Mouse (Mus musculus) layer of hippocampus, adult 18-20 months (tissue): ENCODE results near the gene Rab5a. TPM values are rescaled to one million over a fixed set of nuclear protein-coding genes. Genes with fewer than 3 reads are reported as not detected.
A peak's percentile ranks its signal among the peaks of the same experiment; 100 is the strongest.
"Not testable (repeated sequence)": the region's sequence is repeated elsewhere in the genome, so short reads cannot be mapped to it uniquely, and the experiment has no call there.

Source experiments
- DNase-seq, 2 experiments: peaks; one replicate each; pipeline ENCODE4 v3.0.0; 2022; ENCODE audit warnings: low spot score in 2 of 2
- long read RNA-seq: library from polyadenylated mRNA; stranded (forward); transcript quantifications from one replicate; pipeline ENCODE4 v2.0.0, GENCODE M21; 2021
- total RNA-seq, 2 experiments: library from RNA; stranded (reverse); gene quantifications; 2 replicates each; pipeline ENCODE4 v1.2.3; 2021

Rab5a gene
- 100 to 1,000 TPM; 117 TPM for total RNA-seq
- long read RNA-seq, transcript Rab5a-201 (6 exons, 2,366 nt), result major isoform, 164 of 172 reads
- long read RNA-seq, partial matches to known transcripts, result 1 of 172 reads
- long read RNA-seq, other reads (novel, unspliced or antisense), result 7 of 172 reads

- DNase-seq, result peak; percentile 99 to 100
These were observed at the start of gene Rab5a for GRCm38 (mm10) chr17:53478858-53479603. Rab5a (plus strand) TSS chr17:53479234.

GRCm38 (mm10) chr17:53456152-53456551 lies 22.9 kb upstream of the Rab5a start:
- no peak for DNase-seq

- no peak for DNase-seq
These were observed 22.3 kb upstream of the Rab5a start for GRCm38 (mm10) chr17:53456742-53457141.

GRCm38 (mm10) chr17:53462603-53463495 lies 16.2 kb upstream of the Rab5a start, which contains the start of gene Efhb:
Efhb (minus strand) TSS chr17:53463321.
- DNase-seq, result peak; percentile 21 to 69

- no peak for DNase-seq
These were observed 15.6 kb upstream of the Rab5a start for GRCm38 (mm10) chr17:53463496-53463840.

- no peak for DNase-seq
These were observed 13.5 kb upstream of the Rab5a start for GRCm38 (mm10) chr17:53465569-53465968.

- no peak for DNase-seq
These were observed 10.3 kb upstream of the Rab5a start for GRCm38 (mm10) chr17:53468697-53469096.

GRCm38 (mm10) chr17:53478066-53478857 lies 772 bp upstream of the Rab5a start:
- DNase-seq, result no peak

GRCm38 (mm10) chr17:53479604-53480041 lies 589 bp downstream of the Rab5a start:
- peak; percentile 59 to 71 for DNase-seq

GRCm38 (mm10) chr17:53480433-53480832 lies 1.4 kb downstream of the Rab5a start:
- no peak for DNase-seq

- DNase-seq, result no peak
These were observed 9.4 kb downstream of the Rab5a start for GRCm38 (mm10) chr17:53488291-53489006.

- DNase-seq, result no peak
These were observed 10.0 kb downstream of the Rab5a start for GRCm38 (mm10) chr17:53489007-53489378.

GRCm38 (mm10) chr17:53502966-53503365 lies 23.9 kb downstream of the Rab5a start:
- DNase-seq, result no peak

GRCm38 (mm10) chr17:53512311-53512951 lies 33.4 kb downstream of the Rab5a start:
- DNase-seq, result peak; percentile 5 to 40

- no peak for DNase-seq
These were observed 40.3 kb downstream of the Rab5a start for GRCm38 (mm10) chr17:53519364-53519763.

GRCm38 (mm10) chr17:53520509-53520908 lies 41.5 kb downstream of the Rab5a start:
- DNase-seq, result no peak

- DNase-seq, result no peak
These were observed 49.0 kb downstream of the Rab5a start for GRCm38 (mm10) chr17:53528034-53528433.

- no peak for DNase-seq
These were observed 52.1 kb downstream of the Rab5a start for GRCm38 (mm10) chr17:53531160-53531559.

- DNase-seq, result no peak
These were observed 53.4 kb downstream of the Rab5a start for GRCm38 (mm10) chr17:53532425-53532824.

GRCm38 (mm10) chr17:53539351-53539750 lies 60.3 kb downstream of the Rab5a start, which contains the start of gene Pp2d1:
Pp2d1 (minus strand) TSS chr17:53539451.
- DNase-seq, result not testable (repeated sequence)
